ENCODE assay signal across 8 mouse cellular contexts in the genomic region with DNA sequence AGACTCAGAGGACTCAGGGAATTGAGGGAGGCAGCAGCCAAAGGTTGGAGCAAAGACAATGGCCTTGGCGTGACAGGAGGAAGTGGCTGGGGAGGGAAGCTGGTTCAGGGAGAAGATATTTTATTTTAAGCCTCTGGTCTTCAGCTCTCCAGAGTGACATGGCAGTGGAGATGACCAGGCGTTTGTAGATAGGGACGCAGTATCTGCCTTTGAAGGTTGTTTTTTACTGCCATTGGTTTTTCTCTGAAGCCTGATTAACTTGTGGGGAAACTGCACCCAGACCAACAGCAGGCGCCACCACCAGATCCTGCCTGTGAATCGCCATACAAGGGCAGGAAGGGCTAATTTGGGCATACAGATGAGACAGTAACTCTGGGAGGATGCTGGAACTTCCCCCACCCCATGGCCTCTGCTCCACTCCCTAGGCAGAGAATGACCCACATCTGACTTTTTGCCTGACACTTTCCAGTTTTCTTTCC.
DNase-seq lines count a peak whose midpoint lies in the region; ATAC-seq and TF ChIP-seq lines count a peak whose summit lies in the region.

No protein-coding gene starts in this region.

- ATAC-seq in lung, embryonic 14.5 days (ENCODE audit: insufficient read depth): peak; percentile 72
- ATAC-seq in hindbrain, postnatal 0 days: no peak
- no peak for ATAC-seq in neural tube, embryonic 15.5 days (ENCODE audit: low FRiP score)

- H3K9me3 ChIP-seq in lung, embryonic 14.5 days (ENCODE audit: low read depth, low read length): no peaks in the 10 kb centered on the region
- H3K9me3 ChIP-seq in hindbrain, postnatal 0 days (ENCODE audit: low read length): no peaks in the 10 kb centered on the region
- no peaks in the 10 kb centered on the region for H3K9me3 ChIP-seq in neural tube, embryonic 15.5 days (replicated peaks)

- no peaks in the 10 kb centered on the region for H3K36me3 ChIP-seq in kidney, adult 2 months (ENCODE audit: control insufficient read depth, insufficient read depth, low read length)
- H3K36me3 ChIP-seq in lung, embryonic 14.5 days (ENCODE audit: insufficient read depth): no peaks in the 10 kb centered on the region
- H3K36me3 ChIP-seq in hindbrain, postnatal 0 days (ENCODE audit: insufficient read depth, low read length): no peaks in the 10 kb centered on the region
- no peaks in the 10 kb centered on the region for H3K36me3 ChIP-seq in neural tube, embryonic 15.5 days

- 49% methylated on average over 5 of the region's 5 CpGs for WGBS in kidney, adult 2 months
- WGBS in lung, embryonic 14.5 days: 29% methylated on average over 5 of the region's 5 CpGs
- 74% methylated on average over 5 of the region's 5 CpGs for WGBS in hindbrain, postnatal 0 days
- WGBS in neural tube, embryonic 15.5 days: 54% methylated on average over 5 of the region's 5 CpGs

- no peak for TF ChIP-seq CTCF in kidney, adult 2 months (conservative IDR thresholded peaks at IDR 0.05; ENCODE audit: insufficient read depth, insufficient read length, low read depth, low read length)
- no peak for TF ChIP-seq CTCF in lung, embryonic 14.5 days (IDR thresholded peaks at IDR 0.05; ENCODE audit: low read depth)
- no peak for TF ChIP-seq CTCF in gastrocnemius, adult 2 months (IDR thresholded peaks at IDR 0.05)
- TF ChIP-seq CTCF in hindbrain, postnatal 0 days (IDR thresholded peaks at IDR 0.05; ENCODE audit: low read depth): no peak

- no peaks in the 10 kb centered on the region for H3K4me1 ChIP-seq in kidney, adult 2 months (ENCODE audit: control insufficient read depth, insufficient read depth, low read length)
- peaks cover 7% of the 10 kb centered on the region; the same call in 1 of the 2 replicates for H3K4me1 ChIP-seq in lung, embryonic 14.5 days (ENCODE audit: insufficient read depth)
- no peaks in the 10 kb centered on the region for H3K4me1 ChIP-seq in hindbrain, postnatal 0 days (ENCODE audit: insufficient read depth, low read length)
- H3K4me1 ChIP-seq in neural tube, embryonic 15.5 days: 0 out of 2 replicates have a peak, but pooled peaks cover 3% of the 10 kb centered on the region

- no peak overlapping the region for H3K4me2 ChIP-seq in lung, embryonic 14.5 days
- H3K4me2 ChIP-seq in hindbrain, postnatal 0 days (ENCODE audit: low read depth, low read length): no peak overlapping the region
- no peak overlapping the region for H3K4me2 ChIP-seq in neural tube, embryonic 15.5 days

- no peak overlapping the region for H3K4me3 ChIP-seq in kidney, adult 2 months (ENCODE audit: insufficient read depth, low read depth, low read length)
- H3K4me3 ChIP-seq in lung, embryonic 14.5 days (ENCODE audit: low read depth, low read length): no peak overlapping the region
- no peak overlapping the region for H3K4me3 ChIP-seq in gastrocnemius, adult 2 months
- no peak overlapping the region for H3K4me3 ChIP-seq in hindbrain, postnatal 0 days (ENCODE audit: low read length)
- H3K4me3 ChIP-seq in neural tube, embryonic 15.5 days (replicated peaks): no peak overlapping the region

- intact Hi-C loops in gastrocnemius, adult 2 months (cut with DNase I): no loop called here

- H3K9ac ChIP-seq in lung, embryonic 14.5 days: no peak overlapping the region
- no peak overlapping the region for H3K9ac ChIP-seq in hindbrain, postnatal 0 days (replicated peaks; ENCODE audit: low read length)
- no peak overlapping the region for H3K9ac ChIP-seq in neural tube, embryonic 15.5 days (replicated peaks)

- no peaks in the 10 kb centered on the region for H3K27me3 ChIP-seq in kidney, adult 2 months (replicated peaks; ENCODE audit: control insufficient read depth, insufficient read depth, low read length)
- H3K27me3 ChIP-seq in lung, embryonic 14.5 days (ENCODE audit: insufficient read depth, low read length): no peaks in the 10 kb centered on the region
- H3K27me3 ChIP-seq in hindbrain, postnatal 0 days (ENCODE audit: insufficient read depth, low read length): no peaks in the 10 kb centered on the region
- H3K27me3 ChIP-seq in neural tube, embryonic 15.5 days (replicated peaks): no peaks in the 10 kb centered on the region

- DNase-seq in adipocyte (ENCODE audit: low spot score): peak; percentile 83
- DNase-seq in embryo, embryonic 9.5 days (ENCODE audit: extremely low spot score): peak; percentile 11
- DNase-seq in kidney, adult 2 months: peak; percentile 76
- DNase-seq in lung, embryonic 14.5 days: peak; percentile 61
- no peak for DNase-seq in gastrocnemius, adult 2 months
- DNase-seq in left cerebral cortex, adult 9 months (ENCODE audit: low spot score in 2 of 2): no peak
- no peak for DNase-seq in hindbrain, postnatal 0 days (ENCODE audit: low spot score)

- peak overlapping the region; percentile 58 for H3K27ac ChIP-seq in kidney, adult 2 months (ENCODE audit: insufficient read depth, low read depth, low read length)
- peak overlapping the region; percentile 48; the same call in 1 of the 2 replicates for H3K27ac ChIP-seq in lung, embryonic 14.5 days (ENCODE audit: low read depth)
- no peak overlapping the region for H3K27ac ChIP-seq in gastrocnemius, adult 2 months
- H3K27ac ChIP-seq in hindbrain, postnatal 0 days: no peak overlapping the region
- H3K27ac ChIP-seq in neural tube, embryonic 15.5 days (replicated peaks): no peak overlapping the region

- no peak for TF ChIP-seq POLR2A in kidney, adult 2 months (IDR thresholded peaks at IDR 0.05; ENCODE audit: low read depth, low read length)

Comparison
In these comparisons a context has a peak if more than half of its experiments do, and no peak if none do; other contexts are left out.
1. DNase-seq: peak in adipocyte (single experiment), embryo, embryonic 9.5 days (single experiment), kidney, adult 2 months (single experiment) and lung, embryonic 14.5 days (single experiment); none in gastrocnemius, adult 2 months (single experiment), left cerebral cortex, adult 9 months (0 of 2) and hindbrain, postnatal 0 days (single experiment).
2. H3K27ac ChIP-seq: peak in kidney, adult 2 months (single experiment) and lung, embryonic 14.5 days (single experiment); none in gastrocnemius, adult 2 months (single experiment), hindbrain, postnatal 0 days (single experiment) and neural tube, embryonic 15.5 days (single experiment).